Mouse (Mus musculus): Measurements from ENCODE around the gene Gm45808.

- TF ChIP-seq CTCF (IDR thresholded peaks at IDR 0.05; ENCODE audit: low read depth, low read length), result no peak
- TF ChIP-seq POLR2A (IDR thresholded peaks at IDR 0.05; ENCODE audit: borderline replicate concordance, low read depth, low read length), result no peak
These were observed 11.8 kb upstream of the Gm45808 start for GRCm38 (mm10) chr7:45498427-45498826.
